ENCODE assay signal across 8 mouse cellular contexts in the genomic region with DNA sequence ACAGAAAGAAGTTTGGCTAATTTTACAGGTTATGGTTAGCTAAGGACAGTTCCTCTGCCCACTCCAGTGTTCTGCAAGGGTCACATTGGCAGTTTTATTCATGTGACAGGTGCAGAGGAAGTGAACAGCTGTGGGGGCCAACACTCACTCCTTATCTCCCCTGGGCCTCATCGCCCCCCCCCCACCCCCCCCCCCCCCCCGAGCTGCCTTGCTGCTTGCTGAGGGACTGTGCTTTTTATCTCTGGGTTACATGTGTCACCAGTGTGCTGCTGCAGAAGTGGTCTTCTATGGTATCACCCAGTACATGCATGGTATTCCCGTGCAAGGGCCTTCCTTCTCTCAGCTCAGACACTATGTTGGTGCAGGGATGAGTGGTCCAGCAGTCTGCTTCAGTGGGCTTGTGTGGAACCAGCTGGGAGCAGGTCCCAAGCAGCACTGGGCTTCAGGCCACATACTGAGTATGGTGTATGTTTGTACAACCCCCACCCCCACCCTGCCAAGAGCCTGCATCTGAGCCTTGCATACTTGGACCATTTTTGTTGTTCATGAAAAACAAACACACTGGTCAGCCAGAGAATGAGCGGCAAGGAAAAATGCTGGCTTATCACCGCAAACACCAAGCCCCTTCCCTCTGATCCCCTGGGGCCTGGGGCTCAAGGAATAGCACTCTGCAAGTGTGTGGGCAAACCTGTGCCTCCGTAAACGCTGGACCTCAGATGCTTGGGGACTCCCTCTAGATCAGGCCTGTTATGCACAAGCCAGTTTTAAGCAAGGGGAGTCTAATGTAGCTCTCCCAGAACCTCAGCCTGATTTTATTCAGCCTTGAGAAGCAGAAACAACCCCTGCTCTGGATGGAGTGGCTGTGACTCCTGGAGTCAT. TPM values are rescaled to one million over a fixed set of nuclear protein-coding genes. Genes with fewer than 3 reads are reported as not detected.
DNase-seq lines count a peak whose midpoint lies in the region; ATAC-seq and TF ChIP-seq lines count a peak whose summit lies in the region.

No protein-coding gene starts in this region.

- H3K4me2 ChIP-seq in lung, embryonic 14.5 days: no peak overlapping the region
- H3K4me2 ChIP-seq in forebrain, embryonic 12.5 days: no peak overlapping the region
- H3K4me2 ChIP-seq in neural tube, embryonic 14.5 days (ENCODE audit: low read depth, low read length): no peak overlapping the region

- no peak overlapping the region for H3K9ac ChIP-seq in lung, embryonic 14.5 days
- peak overlapping the region; percentile 36; the same call in 1 of the 2 replicates for H3K9ac ChIP-seq in forebrain, embryonic 12.5 days
- H3K9ac ChIP-seq in neural tube, embryonic 14.5 days (replicated peaks; ENCODE audit: low read depth, low read length): no peak overlapping the region

- no peak overlapping the region for H3K4me3 ChIP-seq in lung, embryonic 14.5 days (ENCODE audit: low read depth, low read length)
- H3K4me3 ChIP-seq in forebrain, embryonic 12.5 days (replicated peaks): no peak overlapping the region
- H3K4me3 ChIP-seq in neural tube, embryonic 14.5 days (ENCODE audit: low read depth, low read length): no peak overlapping the region

- H3K4me1 ChIP-seq in lung, embryonic 14.5 days (ENCODE audit: insufficient read depth): peaks cover 13% of the 10 kb centered on the region
- H3K4me1 ChIP-seq in forebrain, embryonic 12.5 days: peaks cover 61% of the 10 kb centered on the region
- H3K4me1 ChIP-seq in neural tube, embryonic 14.5 days (ENCODE audit: control insufficient read depth, insufficient read depth, low read length): peaks cover 40% of the 10 kb centered on the region

- H3K27ac ChIP-seq in lung, embryonic 14.5 days (ENCODE audit: low read depth): peak overlapping the region; percentile 26; the same call in 1 of the 2 replicates
- peak overlapping the region; percentile 56; the same call in 1 of the 2 replicates for H3K27ac ChIP-seq in forebrain, embryonic 12.5 days
- peak overlapping the region; percentile 78 for H3K27ac ChIP-seq in neural tube, embryonic 14.5 days (ENCODE audit: low read depth, low read length)

- H3K36me3 ChIP-seq in lung, embryonic 14.5 days (ENCODE audit: insufficient read depth): no peaks in the 10 kb centered on the region
- H3K36me3 ChIP-seq in forebrain, embryonic 12.5 days (replicated peaks): no peaks in the 10 kb centered on the region
- H3K36me3 ChIP-seq in neural tube, embryonic 14.5 days (ENCODE audit: control insufficient read depth, insufficient read depth, low read length): no peaks in the 10 kb centered on the region

- DNase-seq in lung, embryonic 14.5 days: peak; percentile 47
- DNase-seq in lung, adult 18-20 months: no peak
- peak; percentile 69 for DNase-seq in kidney, postnatal 10 days
- DNase-seq in cerebellum, adult 11-12 months: no peak
- DNase-seq in urinary bladder, postnatal 36 days (ENCODE audit: low spot score in 2 of 2): no peak

- WGBS in lung, embryonic 14.5 days: 23% methylated on average over 5 of the region's 7 CpGs
- 51% methylated on average over 5 of the region's 7 CpGs for WGBS in forebrain, embryonic 12.5 days
- WGBS in neural tube, embryonic 14.5 days: 39% methylated on average over 5 of the region's 7 CpGs

- H3K27me3 ChIP-seq in lung, embryonic 14.5 days (ENCODE audit: insufficient read depth, low read length): no peaks in the 10 kb centered on the region
- no peaks in the 10 kb centered on the region for H3K27me3 ChIP-seq in forebrain, embryonic 12.5 days
- H3K27me3 ChIP-seq in neural tube, embryonic 14.5 days (ENCODE audit: control insufficient read depth, insufficient read depth, low read length): no peaks in the 10 kb centered on the region

- no peak for TF ChIP-seq CTCF in lung, embryonic 14.5 days (IDR thresholded peaks at IDR 0.05; ENCODE audit: low read depth)

- ATAC-seq in lung, embryonic 14.5 days (ENCODE audit: insufficient read depth): peak; percentile 25; the same call in 1 of the 2 replicates
- no peak for ATAC-seq in forebrain, embryonic 12.5 days (ENCODE audit: low FRiP score)
- no peak for ATAC-seq in neural tube, embryonic 14.5 days (ENCODE audit: low read depth)
- no peak for ATAC-seq in frontal cortex, adult (ENCODE audit: low TSS enrichment)

- H3K9me3 ChIP-seq in lung, embryonic 14.5 days (ENCODE audit: low read depth, low read length): no peaks in the 10 kb centered on the region
- no peaks in the 10 kb centered on the region for H3K9me3 ChIP-seq in forebrain, embryonic 12.5 days
- no peaks in the 10 kb centered on the region for H3K9me3 ChIP-seq in neural tube, embryonic 14.5 days (ENCODE audit: control insufficient read depth, low read length)

RNA-seq across cellular contexts. Expression of gene Txnrd2, which starts 38.2 kb away (rescaled TPM):
- polyA plus RNA-seq in lung, embryonic 14.5 days (2014; fragmentation: Nextera tagmentation; extraction: Ambion mirVana): 18.7 and 21.5 TPM in 2 replicates
- 23.3 and 23.7 TPM in 2 replicates for polyA plus RNA-seq in forebrain, embryonic 12.5 days (2016; fragmentation: Nextera tagmentation; extraction: Ambion mirVana)
- polyA plus RNA-seq in neural tube, embryonic 14.5 days (2014; fragmentation: Nextera tagmentation; extraction: Ambion mirVana): 21.3 and 25.4 TPM in 2 replicates

RNA-seq across cellular contexts. Expression of gene Comt, which starts 38.7 kb away (rescaled TPM):
- polyA plus RNA-seq in lung, embryonic 14.5 days (2014; fragmentation: Nextera tagmentation; extraction: Ambion mirVana): 89.4 and 97.0 TPM in 2 replicates
- polyA plus RNA-seq in forebrain, embryonic 12.5 days (2016; fragmentation: Nextera tagmentation; extraction: Ambion mirVana): 53.5 and 54.2 TPM in 2 replicates
- 102 and 103 TPM in 2 replicates for polyA plus RNA-seq in neural tube, embryonic 14.5 days (2014; fragmentation: Nextera tagmentation; extraction: Ambion mirVana)

RNA-seq across cellular contexts. Expression of gene Arvcf, which starts 40.0 kb away (rescaled TPM):
- 25.7 and 30.8 TPM in 2 replicates for polyA plus RNA-seq in lung, embryonic 14.5 days (2014; fragmentation: Nextera tagmentation; extraction: Ambion mirVana)
- 115 and 126 TPM in 2 replicates for polyA plus RNA-seq in forebrain, embryonic 12.5 days (2016; fragmentation: Nextera tagmentation; extraction: Ambion mirVana)
- 60.2 and 73.5 TPM in 2 replicates for polyA plus RNA-seq in neural tube, embryonic 14.5 days (2014; fragmentation: Nextera tagmentation; extraction: Ambion mirVana)

RNA-seq across cellular contexts. Expression of gene Tango2, which starts 40.0 kb away (rescaled TPM):
- 23.6 and 27.2 TPM in 2 replicates for polyA plus RNA-seq in lung, embryonic 14.5 days (2014; fragmentation: Nextera tagmentation; extraction: Ambion mirVana)
- polyA plus RNA-seq in forebrain, embryonic 12.5 days (2016; fragmentation: Nextera tagmentation; extraction: Ambion mirVana): 40.7 and 41.5 TPM in 2 replicates
- 99.8 and 114 TPM in 2 replicates for polyA plus RNA-seq in neural tube, embryonic 14.5 days (2014; fragmentation: Nextera tagmentation; extraction: Ambion mirVana)

Comparison
In these comparisons a context has a peak if more than half of its experiments do, and no peak if none do; other contexts are left out.
1. DNase-seq: peak in lung, embryonic 14.5 days (single experiment) and kidney, postnatal 10 days (single experiment); none in lung, adult 18-20 months (0 of 2), cerebellum, adult 11-12 months (single experiment) and urinary bladder, postnatal 36 days (0 of 2).
2. H3K27ac ChIP-seq: peak in every context shown above with its lines; median percentile 78 in neural tube, embryonic 14.5 days; 56 in forebrain, embryonic 12.5 days; 26 in lung, embryonic 14.5 days.